Mouse (Mus musculus) bone marrow macrophage, adult 2 months (primary cell): ENCODE measurements at regions not wholly inside any gene's neighbourhood (a gene's known extent, or its start where the extent isn't known, plus 50 kb on each side); places are given as distances from the start of the nearest gene placed in this dataset.
"Not testable (repeated sequence)": the region's sequence is repeated elsewhere in the genome, so short reads cannot be mapped to it uniquely, and the experiment has no call there.

ENCODE experiments used
- H3K27ac ChIP-seq: 2 replicates; pipeline ENCODE4 v1.5.1; 2012; ENCODE audit warnings: low read depth, low read length; ENCODE audit not compliant: insufficient read depth
- H3K4me1 ChIP-seq: 2 replicates; pipeline ENCODE4 v1.6.1; 2012; ENCODE audit warnings: low read length; ENCODE audit not compliant: control insufficient read depth, insufficient read depth
- H3K4me3 ChIP-seq: 2 replicates; pipeline ENCODE4 v1.5.1; 2012; ENCODE audit warnings: mild to moderate bottlenecking, low read length, moderate library complexity; ENCODE audit not compliant: insufficient read depth
- CTCF ChIP-seq: IDR thresholded peaks from 2 replicates; pipeline ENCODE4 v1.5.1; 2012; ENCODE audit warnings: low read depth, mild to moderate bottlenecking, low read length, moderate library complexity
- POLR2A ChIP-seq: IDR thresholded peaks from 2 replicates; pipeline ENCODE4 v1.6.1; 2012; ENCODE audit warnings: mild to moderate bottlenecking, low read depth, low read length, borderline replicate concordance

DNA sequence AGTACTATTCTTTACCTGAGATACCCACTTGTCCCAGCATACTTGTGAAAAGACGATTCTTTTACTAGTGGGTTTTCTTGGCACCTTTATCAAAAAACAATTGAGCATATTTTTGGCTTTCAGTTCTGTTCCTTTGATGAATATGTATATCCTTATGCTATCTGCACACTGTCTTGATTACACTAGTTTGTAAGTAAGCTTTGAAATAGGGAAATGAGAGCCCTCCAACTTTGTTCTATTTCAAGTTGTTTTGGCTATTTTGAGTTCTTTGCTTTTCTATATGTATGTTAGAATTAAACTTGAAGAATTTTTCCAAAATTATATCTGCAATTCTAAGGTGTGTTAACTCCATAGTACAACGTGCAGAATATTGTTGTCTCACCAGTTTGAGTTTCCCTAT lies 311.3 kb downstream of the Gm11232 start:
- no peak for TF ChIP-seq CTCF
- no peak for TF ChIP-seq POLR2A
- no peaks in the 10 kb centered on the region for H3K4me1 ChIP-seq
- no peak overlapping the region for H3K4me3 ChIP-seq
- no peak overlapping the region for H3K27ac ChIP-seq

- no peak overlapping the region for H3K27ac ChIP-seq
- no peak overlapping the region for H3K4me3 ChIP-seq
- TF ChIP-seq CTCF, result no peak
- TF ChIP-seq POLR2A, result no peak
- no peaks in the 10 kb centered on the region for H3K4me1 ChIP-seq
Measured at GRCm38 (mm10) chr4:71431245-71431929, 326.4 kb downstream of the Gm11232 start.

DNA sequence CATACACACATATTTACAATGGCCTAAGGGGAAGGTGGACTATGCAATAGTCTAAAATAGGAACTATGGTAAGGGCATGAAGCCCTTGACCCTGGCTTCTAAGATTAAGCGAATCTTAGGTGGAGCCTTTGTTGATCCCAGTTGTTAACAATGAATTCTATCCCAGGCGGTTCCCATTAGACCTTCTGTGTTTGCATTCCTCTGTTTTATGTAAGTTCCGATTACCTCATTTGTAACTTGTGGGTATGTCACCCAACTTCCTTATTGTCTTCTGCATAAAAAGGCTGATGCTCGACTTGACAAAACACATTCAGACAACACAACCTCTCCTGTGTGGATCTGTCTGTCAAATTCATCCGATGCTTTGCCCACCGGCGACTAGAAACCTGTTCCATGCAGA lies 335.6 kb downstream of the Gm11232 start:
- H3K4me3 ChIP-seq, H3K27ac ChIP-seq, H3K4me1 ChIP-seq: not testable (repeated sequence)

DNA sequence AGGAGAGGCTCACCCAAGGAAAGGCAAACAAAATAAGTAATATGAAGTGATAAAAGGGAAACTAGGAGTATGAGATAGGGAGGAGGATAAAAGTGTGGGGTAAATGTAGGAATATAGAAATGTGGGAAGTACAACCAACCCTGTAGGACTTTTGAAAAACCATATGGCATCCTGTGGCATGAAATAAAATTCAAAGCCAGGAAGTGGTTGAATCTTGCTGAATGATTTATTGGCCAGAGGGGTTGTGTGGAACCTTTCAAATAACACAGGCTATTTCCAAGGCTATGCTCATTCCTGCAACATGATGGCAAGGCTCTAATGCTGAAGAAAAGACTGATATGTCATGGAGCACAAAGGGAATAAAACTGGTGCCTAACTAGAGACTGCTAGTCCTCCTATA lies 347.9 kb downstream of the Gm11232 start:
- H3K4me3 ChIP-seq, result no peak overlapping the region
- H3K27ac ChIP-seq, result no peak overlapping the region
- no peaks in the 10 kb centered on the region for H3K4me1 ChIP-seq
- TF ChIP-seq POLR2A (no peak), CTCF (no peak)

DNA sequence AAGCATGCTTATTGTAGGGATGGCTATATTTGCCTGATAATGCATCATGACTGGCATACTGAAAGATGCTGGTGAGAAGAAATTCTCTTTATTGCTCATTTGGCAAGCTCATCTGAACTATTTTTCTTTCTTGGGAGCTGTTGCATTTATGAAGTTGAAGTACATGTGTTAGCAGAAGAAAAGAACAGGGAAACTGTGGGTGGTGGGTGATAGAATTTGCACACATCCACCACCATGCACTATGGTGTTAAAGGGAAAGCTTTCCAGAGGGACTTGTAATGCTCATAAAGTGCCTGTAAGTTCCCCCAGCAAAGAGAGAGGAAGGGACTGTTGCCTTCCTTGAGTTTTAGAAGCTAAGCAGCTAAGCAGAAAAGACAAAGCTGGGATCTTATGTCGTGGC lies 367.3 kb downstream of the Gm11232 start:
- no peak for TF ChIP-seq POLR2A
- TF ChIP-seq CTCF, result no peak
- no peak overlapping the region for H3K27ac ChIP-seq
- no peak overlapping the region for H3K4me3 ChIP-seq
- H3K4me1 ChIP-seq, result no peaks in the 10 kb centered on the region

- Histone ChIP-seq H3K27ac (no peak overlapping the region), H3K4me3 (no peak overlapping the region), H3K4me1 (no peaks in the 10 kb centered on the region)
- TF ChIP-seq CTCF (no peak), POLR2A (no peak)
Measured at GRCm38 (mm10) chr4:71369276-71369675, 388.5 kb downstream of the Gm11232 start.

GRCm38 (mm10) chr4:71363761-71364160 lies 394.0 kb downstream of the Gm11232 start:
- Histone ChIP-seq H3K4me1 (no peaks in the 10 kb centered on the region), H3K4me3 (no peak overlapping the region), H3K27ac (no peak overlapping the region)
- TF ChIP-seq CTCF (no peak), POLR2A (no peak)

- no peaks in the 10 kb centered on the region for H3K4me1 ChIP-seq
- H3K27ac ChIP-seq, result no peak overlapping the region
- TF ChIP-seq POLR2A, result no peak
- no peak for TF ChIP-seq CTCF
- H3K4me3 ChIP-seq, result no peak overlapping the region
Measured at GRCm38 (mm10) chr4:71357626-71358025, 400.1 kb downstream of the Gm11232 start.

- H3K4me1 ChIP-seq, result no peaks in the 10 kb centered on the region
- no peak overlapping the region for H3K27ac ChIP-seq
- no peak for TF ChIP-seq CTCF
- TF ChIP-seq POLR2A, result no peak
- no peak overlapping the region for H3K4me3 ChIP-seq
Measured at GRCm38 (mm10) chr4:71356714-71357113, 401.1 kb downstream of the Gm11232 start.

- TF ChIP-seq POLR2A, result no peak
- no peak for TF ChIP-seq CTCF
- Histone ChIP-seq H3K4me3 (no peak overlapping the region), H3K4me1 (no peaks in the 10 kb centered on the region), H3K27ac (no peak overlapping the region)
Measured at GRCm38 (mm10) chr4:71356310-71356709, 401.5 kb downstream of the Gm11232 start.

- no peak overlapping the region for H3K4me3 ChIP-seq
- no peak overlapping the region for H3K27ac ChIP-seq
- TF ChIP-seq POLR2A, result no peak
- no peak for TF ChIP-seq CTCF
- H3K4me1 ChIP-seq, result no peaks in the 10 kb centered on the region
Measured at GRCm38 (mm10) chr4:71351880-71352279, 405.9 kb downstream of the Gm11232 start.
